23 mouse cellular contexts compared by ENCODE assay signal in genomic region chr13:109655390-109655789, GRCm38 (mm10).
DNase-seq lines count a peak whose midpoint lies in the region; ATAC-seq lines count a peak whose summit lies in the region.
"Had no signal": no experiment of that assay in that cellular context is flagged by ENCODE, and none has a peak within 500 bp of the region (broad histone marks: within the 10 kb centered on the region; RNA-seq: fewer than 3 reads in every experiment).

No protein-coding gene starts in this region.

- H3K9ac ChIP-seq in forebrain, embryonic 11.5 days (ENCODE audit: low read length): no peak overlapping the region
- no peak overlapping the region for H3K9ac ChIP-seq in forebrain, embryonic 12.5 days
- no peak overlapping the region for H3K9ac ChIP-seq in midbrain, embryonic 14.5 days (replicated peaks; ENCODE audit: low read length)
- no peak overlapping the region for H3K9ac ChIP-seq in midbrain, embryonic 15.5 days
- no peak overlapping the region for H3K9ac ChIP-seq in hindbrain, embryonic 15.5 days
- H3K9ac ChIP-seq: embryonic facial prominence, embryonic 13.5 days; heart, embryonic 12.5 days had no signal

- H3K27ac ChIP-seq in forebrain, embryonic 11.5 days (ENCODE audit: low read depth, low read length): no peak overlapping the region
- no peak overlapping the region for H3K27ac ChIP-seq in forebrain, embryonic 12.5 days
- no peak overlapping the region for H3K27ac ChIP-seq in midbrain, embryonic 14.5 days (replicated peaks; ENCODE audit: low read depth, low read length)
- no peak overlapping the region for H3K27ac ChIP-seq in midbrain, embryonic 15.5 days
- 0 out of 2 replicates have a peak overlapping the region, but pooled peaks have one; percentile 22 for H3K27ac ChIP-seq in hindbrain, embryonic 15.5 days (replicated peaks)
- H3K27ac ChIP-seq: embryonic facial prominence, embryonic 13.5 days; gastrocnemius, adult 2 months had no signal

- no peaks in the 10 kb centered on the region for H3K27me3 ChIP-seq in forebrain, embryonic 11.5 days (ENCODE audit: control insufficient read depth, insufficient read depth, low read length)
- H3K27me3 ChIP-seq in forebrain, embryonic 12.5 days: no peaks in the 10 kb centered on the region
- no peaks in the 10 kb centered on the region for H3K27me3 ChIP-seq in midbrain, embryonic 14.5 days (ENCODE audit: control insufficient read depth, insufficient read depth, low read length)
- no peaks in the 10 kb centered on the region for H3K27me3 ChIP-seq in midbrain, embryonic 15.5 days (replicated peaks)
- H3K27me3 ChIP-seq in hindbrain, embryonic 15.5 days: no peaks in the 10 kb centered on the region
- H3K27me3 ChIP-seq: heart, embryonic 12.5 days had no signal

- WGBS in forebrain, embryonic 11.5 days: 43% methylated on average over 3 of the region's 3 CpGs
- WGBS in forebrain, embryonic 12.5 days: 40% methylated on average over 3 of the region's 3 CpGs
- WGBS in midbrain, embryonic 14.5 days: 60% methylated on average over 3 of the region's 3 CpGs
- WGBS in midbrain, embryonic 15.5 days: 52% methylated on average over 3 of the region's 3 CpGs
- 56% methylated on average over 3 of the region's 3 CpGs for WGBS in hindbrain, embryonic 15.5 days

- ATAC-seq in forebrain, embryonic 11.5 days (replicated peaks; ENCODE audit: low FRiP score): 0 out of 2 replicates have a peak, but pooled peaks have one; percentile 20
- no peak for ATAC-seq in forebrain, embryonic 12.5 days (ENCODE audit: low FRiP score)
- ATAC-seq in midbrain, embryonic 14.5 days (ENCODE audit: low FRiP score, low TSS enrichment): no peak
- no peak for ATAC-seq in midbrain, embryonic 15.5 days (replicated peaks)
- no peak for ATAC-seq in hindbrain, embryonic 15.5 days (ENCODE audit: low FRiP score, low read depth)
- ATAC-seq: CD4-positive, CD25-positive, alpha-beta regulatory T cell, adult 4 months; forebrain, embryonic 14.5 days; inflammation-experienced regulatory T-cells, adult 6 months; intestine, postnatal 0 days had no signal

- 0 out of 2 replicates have a peak, but pooled peaks cover 2% of the 10 kb centered on the region for H3K4me1 ChIP-seq in forebrain, embryonic 11.5 days (replicated peaks; ENCODE audit: control insufficient read depth, insufficient read depth, low read length)
- H3K4me1 ChIP-seq in forebrain, embryonic 12.5 days: peaks cover 5% of the 10 kb centered on the region; the same call in 1 of the 2 replicates
- no peaks in the 10 kb centered on the region for H3K4me1 ChIP-seq in midbrain, embryonic 14.5 days (ENCODE audit: control insufficient read depth, insufficient read depth, low read length)
- peaks cover 4% of the 10 kb centered on the region for H3K4me1 ChIP-seq in midbrain, embryonic 15.5 days
- H3K4me1 ChIP-seq in hindbrain, embryonic 15.5 days (replicated peaks): no peaks in the 10 kb centered on the region

- H3K36me3 ChIP-seq in forebrain, embryonic 11.5 days (ENCODE audit: control insufficient read depth, insufficient read depth, low read length): no peaks in the 10 kb centered on the region
- H3K36me3 ChIP-seq in forebrain, embryonic 12.5 days (replicated peaks): no peaks in the 10 kb centered on the region
- no peaks in the 10 kb centered on the region for H3K36me3 ChIP-seq in midbrain, embryonic 14.5 days (ENCODE audit: control insufficient read depth, insufficient read depth, low read length)
- H3K36me3 ChIP-seq in midbrain, embryonic 15.5 days (replicated peaks): no peaks in the 10 kb centered on the region
- no peaks in the 10 kb centered on the region for H3K36me3 ChIP-seq in hindbrain, embryonic 15.5 days
- H3K36me3 ChIP-seq: embryonic facial prominence, embryonic 13.5 days; G1E; heart, embryonic 12.5 days had no signal

- DNase-seq in forebrain, embryonic 11.5 days (ENCODE audit: low spot score): no peak
- peak; percentile 41 for DNase-seq in midbrain, embryonic 14.5 days
- DNase-seq in urinary bladder, postnatal 10 days (ENCODE audit: low spot score): no peak
- DNase-seq in lung, postnatal 4 days: no peak
- DNase-seq: adrenal gland, adult 8-10 months; adrenal gland, postnatal 36 days; B cell, adult 2 months; cerebellum, adult 11-12 months; cerebellum, adult 9-11 months; cerebellum, postnatal 36 days; gastrocnemius, adult 2 months; gastrocnemius, postnatal 25 days; heart, postnatal 36 days had no signal

- H3K9me3 ChIP-seq in forebrain, embryonic 11.5 days (ENCODE audit: control insufficient read depth, low read length): no peaks in the 10 kb centered on the region
- H3K9me3 ChIP-seq in forebrain, embryonic 12.5 days: no peaks in the 10 kb centered on the region
- H3K9me3 ChIP-seq in midbrain, embryonic 14.5 days (ENCODE audit: control insufficient read depth, low read length): no peaks in the 10 kb centered on the region
- H3K9me3 ChIP-seq in midbrain, embryonic 15.5 days: no peaks in the 10 kb centered on the region
- no peaks in the 10 kb centered on the region for H3K9me3 ChIP-seq in hindbrain, embryonic 15.5 days
- H3K9me3 ChIP-seq: embryonic facial prominence, embryonic 13.5 days; G1E; heart, embryonic 12.5 days had no signal

- H3K4me3 ChIP-seq in forebrain, embryonic 11.5 days (ENCODE audit: low read depth, low read length): no peak overlapping the region
- H3K4me3 ChIP-seq in forebrain, embryonic 12.5 days (replicated peaks): no peak overlapping the region
- no peak overlapping the region for H3K4me3 ChIP-seq in midbrain, embryonic 14.5 days (replicated peaks; ENCODE audit: low read depth, low read length)
- no peak overlapping the region for H3K4me3 ChIP-seq in midbrain, embryonic 15.5 days
- no peak overlapping the region for H3K4me3 ChIP-seq in hindbrain, embryonic 15.5 days
- H3K4me3 ChIP-seq: embryonic facial prominence, embryonic 13.5 days; gastrocnemius, adult 2 months; heart, embryonic 12.5 days had no signal

- H3K4me2 ChIP-seq in forebrain, embryonic 11.5 days (ENCODE audit: low read depth, low read length, severe bottlenecking): no peak overlapping the region
- no peak overlapping the region for H3K4me2 ChIP-seq in forebrain, embryonic 12.5 days
- H3K4me2 ChIP-seq in midbrain, embryonic 14.5 days (ENCODE audit: low read length): no peak overlapping the region
- H3K4me2 ChIP-seq in midbrain, embryonic 15.5 days: no peak overlapping the region
- H3K4me2 ChIP-seq in hindbrain, embryonic 15.5 days: no peak overlapping the region
- H3K4me2 ChIP-seq: embryonic facial prominence, embryonic 13.5 days; heart, embryonic 12.5 days had no signal
